Mouse (Mus musculus) limb, embryonic 11.5 days (tissue): ENCODE measurements at regions not wholly inside any gene's neighbourhood (a gene's known extent, or its start where the extent isn't known, plus 50 kb on each side); places are given as distances from the start of the nearest gene placed in this dataset.
"Not testable (repeated sequence)": the region's sequence is repeated elsewhere in the genome, so short reads cannot be mapped to it uniquely, and the experiment has no call there.

Source experiments
- ATAC-seq: fragments of 200-750 bp; cut with Nextera tagmentation; 2 replicates; pipeline ENCODE4 v1.8.0; 2017; ENCODE audit warnings: low read depth; ENCODE audit not compliant: insufficient number of reproducible peaks, low FRiP score, low TSS enrichment
- DNase-seq: peaks from one replicate; pipeline ENCODE4 v3.0.0-alpha.2; 2015; ENCODE audit warnings: low spot score
- H3K27ac ChIP-seq: fragments of 300-500 bp; sonication (generic); replicated peaks from 2 replicates; pipeline ENCODE4 v1.5.1; 2014; ENCODE audit warnings: low read depth, mild to moderate bottlenecking, low read length
- H3K27me3 ChIP-seq: fragments of 300-500 bp; sonication (generic); 2 replicates; pipeline ENCODE4 v1.6.1; 2014; ENCODE audit warnings: mild to moderate bottlenecking, low read length, mixed read lengths; ENCODE audit not compliant: control insufficient read depth, insufficient read depth
- H3K36me3 ChIP-seq: fragments of 300-500 bp; sonication (generic); 2 replicates; pipeline ENCODE4 v1.6.1; 2014; ENCODE audit warnings: mild to moderate bottlenecking, low read length, moderate library complexity, mixed read lengths; ENCODE audit not compliant: control insufficient read depth, insufficient read depth
- H3K4me1 ChIP-seq: fragments of 300-500 bp; sonication (generic); 2 replicates; pipeline ENCODE4 v1.6.1; 2014; ENCODE audit warnings: low read length, mixed read lengths; ENCODE audit not compliant: control insufficient read depth, insufficient read depth
- H3K4me2 ChIP-seq: fragments of 300-500 bp; sonication (generic); 2 replicates; pipeline ENCODE4 v1.6.1; 2014; ENCODE audit warnings: low read depth, mild to moderate bottlenecking, moderate library complexity; ENCODE audit not compliant: severe bottlenecking
- H3K4me3 ChIP-seq: fragments of 300-500 bp; sonication (generic); 2 replicates; pipeline ENCODE4 v1.5.1; 2014; ENCODE audit warnings: low read depth, low read length
- H3K9ac ChIP-seq: fragments of 300-500 bp; sonication (generic); 2 replicates; pipeline ENCODE4 v1.6.1; 2014; ENCODE audit warnings: mild to moderate bottlenecking, low read length
- H3K9me3 ChIP-seq: fragments of 300-500 bp; sonication (generic); 2 replicates; pipeline ENCODE4 v1.6.1; 2016; ENCODE audit warnings: low read length; ENCODE audit not compliant: control insufficient read depth
- WGBS: fragments of 180-500 bp; shearing (Covaris S2); extraction: QIAGEN DNeasy Blood & Tissue Kit; methylation state at CpG from one replicate; pipeline ENCODE4 v1.1.7; 2014; 5-methylcytosine and 5-hydroxymethylcytosine counted together

DNA sequence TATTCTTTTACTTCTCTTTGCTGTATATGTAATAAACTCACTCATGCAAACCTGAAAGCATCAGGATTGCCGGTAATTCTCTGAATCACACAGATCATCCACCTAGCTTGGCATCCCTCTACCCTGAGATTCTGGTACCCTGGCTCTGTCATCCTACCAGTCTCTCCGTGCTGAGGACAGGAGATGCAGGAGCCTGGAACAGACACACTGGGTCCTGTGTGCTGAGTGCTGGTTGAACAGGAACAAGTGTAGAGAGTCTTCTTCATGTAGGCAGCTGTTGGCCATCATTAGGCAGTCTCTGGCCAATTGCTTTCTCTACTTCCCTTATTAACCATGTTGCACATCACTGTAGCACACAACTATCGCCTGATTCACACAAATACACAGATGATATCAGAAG is 59.0 kb upstream of the Nmnat3 start:
- Histone ChIP-seq H3K36me3 (no peaks in the 10 kb centered on the region), H3K4me1 (no peaks in the 10 kb centered on the region), H3K4me2 (no peak overlapping the region), H3K27me3 (no peaks in the 10 kb centered on the region), H3K9ac (no peak overlapping the region), H3K4me3 (no peak overlapping the region), H3K27ac (no peak overlapping the region), H3K9me3 (no peaks in the 10 kb centered on the region)
- DNase-seq: no peak
- ATAC-seq: no peak
- WGBS: 87% methylated on average over 3 of the region's 3 CpGs

DNA sequence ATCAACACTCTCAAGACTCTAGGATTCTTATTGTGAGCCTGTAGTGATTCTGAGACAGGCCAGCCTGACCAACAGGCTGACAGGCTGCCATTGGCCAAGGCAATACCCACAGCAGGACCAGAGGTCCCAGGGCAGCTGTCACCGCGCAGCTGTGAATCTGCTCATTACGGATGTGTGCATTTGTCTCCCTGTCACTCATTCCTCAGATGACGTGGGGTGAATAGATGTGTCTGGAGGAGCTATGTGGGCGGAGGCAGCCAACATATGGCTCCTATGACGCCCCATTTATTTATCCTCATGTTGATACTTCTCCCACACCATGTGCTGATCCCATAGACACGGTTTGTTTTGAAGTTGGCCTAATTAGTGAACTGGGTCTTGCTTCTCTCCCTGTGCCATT is 58.3 kb upstream of the Nmnat3 start:
- ATAC-seq: no peak
- Histone ChIP-seq H3K4me2 (no peak overlapping the region), H3K27ac (no peak overlapping the region), H3K36me3 (no peaks in the 10 kb centered on the region), H3K4me3 (no peak overlapping the region), H3K9me3 (no peaks in the 10 kb centered on the region), H3K27me3 (no peaks in the 10 kb centered on the region), H3K9ac (no peak overlapping the region), H3K4me1 (no peaks in the 10 kb centered on the region)
- DNase-seq: no peak
- 77% methylated on average over 7 of the region's 7 CpGs for WGBS

DNA sequence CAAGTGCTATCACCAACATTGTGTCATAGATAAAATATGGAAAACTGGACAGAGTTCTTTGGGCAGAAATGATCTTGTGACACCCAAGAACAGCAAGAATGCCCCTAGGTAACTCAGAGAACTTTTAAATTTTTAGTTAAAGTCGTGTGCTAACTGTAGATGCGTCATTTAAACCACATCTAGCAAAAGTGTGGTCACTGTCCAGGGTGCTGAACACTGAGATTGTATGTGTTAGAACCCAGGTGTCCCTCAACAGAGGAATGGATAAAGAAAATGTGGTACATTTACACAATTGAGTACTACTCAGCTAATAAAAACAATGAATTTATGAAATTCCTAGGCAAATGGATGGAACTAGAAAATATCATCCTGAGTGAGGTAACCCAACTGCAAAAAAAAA is 52.5 kb upstream of the Nmnat3 start:
- H3K4me2 ChIP-seq, H3K27ac ChIP-seq, H3K9me3 ChIP-seq, H3K27me3 ChIP-seq, H3K9ac ChIP-seq, H3K36me3 ChIP-seq, ATAC-seq, H3K4me1 ChIP-seq, H3K4me3 ChIP-seq: not testable (repeated sequence)
- DNase-seq: peak; percentile 72
- 57% methylated on average over 2 of the region's 2 CpGs for WGBS
